Mouse (Mus musculus): ENCODE measurements around the gene Dhx16. TPM values are rescaled to one million over a fixed set of nuclear protein-coding genes. Genes with fewer than 3 reads are reported as not detected.
"Not testable (repeated sequence)": the region's sequence is repeated elsewhere in the genome, so short reads cannot be mapped to it uniquely, and the experiment has no call there.

The Dhx16 gene
- total RNA-seq (2021): 10 to 100 TPM; 20.6 to 24.9 TPM
- long read RNA-seq, experiment 1, transcript Dhx16-201 (20 exons, 3,351 nt): major isoform, 29 of 38 reads
- long read RNA-seq, experiment 1, partial matches to known transcripts: 2 of 38 reads
- long read RNA-seq, experiment 1, other reads (novel, unspliced or antisense): 7 of 38 reads
- long read RNA-seq, experiment 2, transcript Dhx16-201 (20 exons, 3,351 nt): major isoform, 31 of 45 reads
- long read RNA-seq, experiment 2, partial matches to known transcripts: 7 of 45 reads
- long read RNA-seq, experiment 2, other reads (novel, unspliced or antisense): 6 of 45 reads

GRCm38 (mm10) chr17:35879245-35880057, at the start of gene Dhx16:
Gene Dhx16 (plus strand): TSS chr17:35879819.
- intact Hi-C loops (cut with DNase I): loop anchor here (5.0 kb wide), 1 partner anchor 33 kb away; the partner anchor contains the start of gene Atat1
- DNase-seq: peak; percentile 95 to 97

GRCm38 (mm10) chr17:35832400-35833238, 47.0 kb upstream of the Dhx16 start:
- no peak for DNase-seq
- intact Hi-C loops (cut with DNase I): loop anchor here (10.0 kb wide), 1 partner anchor 142 kb away; the partner anchor contains the start of gene Gnl1

- no peak for DNase-seq
- intact Hi-C loops (cut with DNase I): loop anchor here (10.0 kb wide), 1 partner anchor 142 kb away; the partner anchor contains the start of gene Gnl1
These were observed 46.3 kb upstream of the Dhx16 start for GRCm38 (mm10) chr17:35833239-35833751.

- no peak for DNase-seq
- intact Hi-C loops (cut with DNase I): loop anchor here (10.0 kb wide), 1 partner anchor 141 kb away; the partner anchor contains the start of gene Gnl1
These were observed 45.7 kb upstream of the Dhx16 start for GRCm38 (mm10) chr17:35833894-35834293.

- intact Hi-C loops (cut with DNase I): loop anchor here (1.0 to 10.0 kb wide), 2 partner anchors 40 to 140 kb away; partner anchors contain the start of gene Gnl1
- DNase-seq: no peak
These were observed 44.8 kb upstream of the Dhx16 start for GRCm38 (mm10) chr17:35834696-35835422.

GRCm38 (mm10) chr17:35835424-35836140, 44.0 kb upstream of the Dhx16 start:
- DNase-seq: no peak
- intact Hi-C loops (cut with DNase I): loop anchor here (1.0 to 10.0 kb wide), 2 partner anchors 40 to 139 kb away; partner anchors contain the start of gene Gnl1

GRCm38 (mm10) chr17:35836178-35836965, 43.2 kb upstream of the Dhx16 start:
- intact Hi-C loops (cut with DNase I): loop anchor here (10.0 kb wide), 1 partner anchor 138 kb away; the partner anchor contains the start of gene Gnl1
- DNase-seq: peak; percentile 83 to 92

- intact Hi-C loops (cut with DNase I): loop anchor here (10.0 kb wide), 1 partner anchor 138 kb away; the partner anchor contains the start of gene Gnl1
- DNase-seq: peak; percentile 90 to 91
These were observed 42.6 kb upstream of the Dhx16 start for GRCm38 (mm10) chr17:35836991-35837422.

- peak; percentile 50 to 61 for DNase-seq
- intact Hi-C loops (cut with DNase I): loop anchor here (10.0 kb wide), 1 partner anchor 137 kb away; the partner anchor contains the start of gene Gnl1
These were observed 42.1 kb upstream of the Dhx16 start for GRCm38 (mm10) chr17:35837487-35837886.

GRCm38 (mm10) chr17:35838122-35838544, 41.5 kb upstream of the Dhx16 start, which contains the start of gene Tubb5:
Gene Tubb5 (minus strand): TSS chr17:35838306.
- DNase-seq: peak; percentile 96
- intact Hi-C loops (cut with DNase I): loop anchor here (10.0 kb wide), 1 partner anchor 137 kb away; the partner anchor contains the start of gene Gnl1

- no peak for DNase-seq
- intact Hi-C loops (cut with DNase I): loop anchor here (10.0 kb wide), 1 partner anchor 136 kb away; the partner anchor contains the start of gene Gnl1
These were observed 41.0 kb upstream of the Dhx16 start for GRCm38 (mm10) chr17:35838570-35838969.

- intact Hi-C loops (cut with DNase I): loop anchor here (10.0 kb wide), 1 partner anchor 136 kb away; the partner anchor contains the start of gene Gnl1
- DNase-seq: not testable (repeated sequence)
These were observed 40.6 kb upstream of the Dhx16 start for GRCm38 (mm10) chr17:35839002-35839401.

- no peak for DNase-seq
- intact Hi-C loops (cut with DNase I): no loop called here
These were observed 39.1 kb upstream of the Dhx16 start for GRCm38 (mm10) chr17:35840561-35840960.

GRCm38 (mm10) chr17:35841076-35841950, 38.3 kb upstream of the Dhx16 start, which contains the start of gene Mdc1:
Gene Mdc1 (plus strand): TSS chr17:35841515.
- intact Hi-C loops (cut with DNase I): no loop called here
- peak; percentile 98 to 99 for DNase-seq

GRCm38 (mm10) chr17:35842006-35842405, 37.6 kb upstream of the Dhx16 start:
- intact Hi-C loops (cut with DNase I): loop anchor here (2.0 kb wide), 1 partner anchor 19 kb away; the partner anchor contains the start of gene Nrm
- DNase-seq: no peak

- no peak for DNase-seq
- intact Hi-C loops (cut with DNase I): loop anchor here (2.0 kb wide), 1 partner anchor 17 kb away; the partner anchor contains the start of gene Nrm
These were observed 36.1 kb upstream of the Dhx16 start for GRCm38 (mm10) chr17:35843514-35843913.

Data from heart, postnatal 14 days (tissue).